Mouse (Mus musculus) embryonic facial prominence, embryonic 11.5 days (tissue): ENCODE measurements around the gene N4bp2l2. TPM values are rescaled to one million over a fixed set of nuclear protein-coding genes. Genes with fewer than 3 reads are reported as not detected.

Experiments
- ATAC-seq: fragments of 200-750 bp; cut with Nextera tagmentation; replicated peaks from 2 replicates; pipeline ENCODE4 v1.8.0; 2017; ENCODE audit warnings: low read depth; ENCODE audit not compliant: insufficient number of reproducible peaks, low FRiP score, low TSS enrichment
- DNase-seq: peaks from one replicate; pipeline ENCODE4 v3.0.0-alpha.2; 2015; ENCODE audit warnings: low spot score
- H3K27ac ChIP-seq: fragments of 300-500 bp; sonication (generic); replicated peaks from 2 replicates; pipeline ENCODE4 v1.5.1; 2014; ENCODE audit warnings: mild to moderate bottlenecking, low read depth, low read length, control low read depth
- H3K27me3 ChIP-seq: fragments of 300-500 bp; sonication (generic); 2 replicates; pipeline ENCODE4 v1.6.1; 2014; ENCODE audit warnings: mild to moderate bottlenecking, low read length, moderate library complexity, mixed read lengths; ENCODE audit not compliant: control insufficient read depth, insufficient read depth
- H3K36me3 ChIP-seq: fragments of 300-500 bp; sonication (generic); replicated peaks from 2 replicates; pipeline ENCODE4 v1.6.1; 2014; ENCODE audit warnings: low read depth, mild to moderate bottlenecking, low read length, moderate library complexity, mixed read lengths; ENCODE audit not compliant: control insufficient read depth, insufficient read depth
- H3K4me1 ChIP-seq: fragments of 300-500 bp; sonication (generic); 2 replicates; pipeline ENCODE4 v1.6.1; 2014; ENCODE audit warnings: low read length, mixed read lengths; ENCODE audit not compliant: control insufficient read depth, insufficient read depth
- H3K4me2 ChIP-seq: fragments of 300-500 bp; sonication (generic); 2 replicates; pipeline ENCODE4 v1.6.1; 2014; ENCODE audit warnings: low read depth, mild to moderate bottlenecking, control low read depth, low read length, moderate library complexity
- H3K4me3 ChIP-seq: fragments of 300-500 bp; sonication (generic); 2 replicates; pipeline ENCODE4 v1.5.1; 2014; ENCODE audit warnings: low read depth, low read length, control low read depth
- H3K9ac ChIP-seq: fragments of 300-500 bp; sonication (generic); replicated peaks from 2 replicates; pipeline ENCODE4 v1.6.1; 2014; ENCODE audit warnings: mild to moderate bottlenecking, control low read depth, low read length
- H3K9me3 ChIP-seq: fragments of 300-500 bp; sonication (generic); replicated peaks from 2 replicates; pipeline ENCODE4 v1.6.1; 2016; ENCODE audit warnings: mild to moderate bottlenecking, low read length, inconsistent platforms, mixed read lengths; ENCODE audit not compliant: control insufficient read depth
- WGBS: fragments of 180-500 bp; shearing (Covaris S2); extraction: QIAGEN DNeasy Blood & Tissue Kit; methylation state at CpG from one replicate; pipeline ENCODE4 v1.1.7; 2014; 5-methylcytosine and 5-hydroxymethylcytosine counted together
- polyA plus RNA-seq: library from polyadenylated mRNA; unstranded; fragments of >200 nt; fragmentation: Nextera tagmentation; extraction: Ambion mirVana; gene quantifications from 2 replicates; pipeline ENCODE4 v1.2.1, GENCODE M21; 2014

N4bp2l2 gene
- polyA plus RNA-seq, 1 experiment from 2014 or later, result 56.0 TPM

- no peaks in the 10 kb centered on the region for H3K9me3 ChIP-seq
- no peak overlapping the region for H3K4me2 ChIP-seq
- H3K27ac ChIP-seq, result no peak overlapping the region
Measured at GRCm38 (mm10) chr5:150616731-150617130, 49.3 kb downstream of the N4bp2l2 start.

GRCm38 (mm10) chr5:150616216-150616615, 49.8 kb downstream of the N4bp2l2 start:
- H3K9me3 ChIP-seq, result no peaks in the 10 kb centered on the region
- ATAC-seq, result no peak

More at GRCm38 (mm10) chr5:150616731-150617130, 49.3 kb downstream of the N4bp2l2 start:
- DNase-seq (no peak), ATAC-seq (no peak)
- WGBS, result 78% methylated on average over 3 of the region's 3 CpGs
- H3K4me3 ChIP-seq, result no peak overlapping the region
- H3K4me1 ChIP-seq, result no peaks in the 10 kb centered on the region
- no peak overlapping the region for H3K9ac ChIP-seq
- no peaks in the 10 kb centered on the region for H3K36me3 ChIP-seq
- no peaks in the 10 kb centered on the region for H3K27me3 ChIP-seq

GRCm38 (mm10) chr5:150614054-150614453, 51.9 kb downstream of the N4bp2l2 start:
- ATAC-seq (no peak), DNase-seq (no peak)
- Histone ChIP-seq H3K27me3 (no peaks in the 10 kb centered on the region), H3K4me3 (no peak overlapping the region), H3K4me2 (no peak overlapping the region), H3K4me1 (no peaks in the 10 kb centered on the region), H3K27ac (no peak overlapping the region), H3K36me3 (no peaks in the 10 kb centered on the region), H3K9me3 (no peaks in the 10 kb centered on the region), H3K9ac (no peak overlapping the region)
- WGBS, result 82% methylated on average over 2 of the region's 2 CpGs

More at GRCm38 (mm10) chr5:150616216-150616615, 49.8 kb downstream of the N4bp2l2 start:
- H3K4me3 ChIP-seq, result no peak overlapping the region
- no peaks in the 10 kb centered on the region for H3K4me1 ChIP-seq
- H3K4me2 ChIP-seq, result no peak overlapping the region
- H3K36me3 ChIP-seq, result no peaks in the 10 kb centered on the region
- DNase-seq, result no peak
- 86% methylated on average over 2 of the region's 2 CpGs for WGBS
- H3K27me3 ChIP-seq, result no peaks in the 10 kb centered on the region
- H3K27ac ChIP-seq, result no peak overlapping the region
- H3K9ac ChIP-seq, result no peak overlapping the region

- WGBS, result 66% methylated on average over 12 of the region's 12 CpGs
Measured at GRCm38 (mm10) chr5:150611697-150612096, 54.3 kb downstream of the N4bp2l2 start.

GRCm38 (mm10) chr5:150611136-150611535, 54.8 kb downstream of the N4bp2l2 start:
- WGBS, result 63% methylated on average over 1 of the region's 1 CpGs
- Histone ChIP-seq H3K9me3 (no peaks in the 10 kb centered on the region), H3K27me3 (no peaks in the 10 kb centered on the region), H3K4me1 (no peaks in the 10 kb centered on the region), H3K4me2 (no peak overlapping the region), H3K27ac (no peak overlapping the region), H3K9ac (no peak overlapping the region), H3K36me3 (no peaks in the 10 kb centered on the region), H3K4me3 (no peak overlapping the region)
- DNase-seq, result no peak
- no peak for ATAC-seq

More at GRCm38 (mm10) chr5:150611697-150612096, 54.3 kb downstream of the N4bp2l2 start:
- no peak overlapping the region for H3K4me2 ChIP-seq
- no peak overlapping the region for H3K27ac ChIP-seq
- no peak overlapping the region for H3K9ac ChIP-seq
- no peaks in the 10 kb centered on the region for H3K36me3 ChIP-seq
- H3K27me3 ChIP-seq, result no peaks in the 10 kb centered on the region
- no peaks in the 10 kb centered on the region for H3K9me3 ChIP-seq
- ATAC-seq (no peak), DNase-seq (no peak)
- H3K4me3 ChIP-seq, result no peak overlapping the region
- H3K4me1 ChIP-seq, result no peaks in the 10 kb centered on the region

DNA sequence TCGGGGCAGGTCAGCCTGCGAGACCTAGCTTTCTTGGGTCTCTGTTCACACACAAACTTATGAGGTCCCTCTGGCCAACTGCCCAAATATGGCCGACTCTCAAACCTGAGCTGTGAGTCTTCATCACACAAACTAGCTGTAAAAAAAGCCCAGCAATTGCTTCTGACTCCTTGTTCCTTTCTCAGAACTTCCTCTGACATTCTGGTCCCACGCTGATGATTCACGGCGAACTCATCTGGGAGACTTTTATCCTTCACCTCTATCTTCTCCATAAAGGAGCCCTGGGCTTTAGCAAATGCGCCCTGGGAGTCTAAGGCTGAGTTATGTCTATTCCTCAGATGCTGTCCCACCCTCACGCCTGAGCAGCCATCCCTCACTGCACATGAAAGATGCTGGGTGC, 58.4 kb downstream of the N4bp2l2 start:
- no peak for DNase-seq
- H3K4me1 ChIP-seq, result no peaks in the 10 kb centered on the region
- no peaks in the 10 kb centered on the region for H3K36me3 ChIP-seq
- H3K27ac ChIP-seq, result no peak overlapping the region
- H3K27me3 ChIP-seq, result no peaks in the 10 kb centered on the region
- WGBS, result 91% methylated on average over 8 of the region's 8 CpGs
- no peaks in the 10 kb centered on the region for H3K9me3 ChIP-seq
- no peak for ATAC-seq
- no peak overlapping the region for H3K9ac ChIP-seq
- no peak overlapping the region for H3K4me3 ChIP-seq
- no peak overlapping the region for H3K4me2 ChIP-seq

DNA sequence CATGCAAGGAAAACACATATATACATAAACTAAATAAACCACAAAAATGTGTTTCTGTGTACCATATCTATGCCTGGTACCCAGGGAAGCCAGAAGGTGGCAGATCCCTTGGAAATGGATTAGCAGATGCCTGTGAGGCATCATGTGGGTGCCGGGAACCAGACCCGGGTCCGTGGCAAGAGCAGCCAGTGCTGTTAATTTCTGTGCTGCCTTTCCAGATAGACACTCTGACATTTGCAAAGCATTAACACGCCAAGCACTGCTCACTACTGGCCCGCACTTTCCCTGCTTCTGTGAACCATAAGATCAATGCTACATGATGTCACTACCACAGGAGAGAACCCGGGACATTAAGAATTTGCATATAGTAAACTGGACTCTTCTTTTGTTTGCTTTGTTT, 59.9 kb downstream of the N4bp2l2 start:
- 97% methylated on average over 6 of the region's 6 CpGs for WGBS
- no peak for DNase-seq

GRCm38 (mm10) chr5:150601441-150602230, 64.3 kb downstream of the N4bp2l2 start:
- H3K4me2 ChIP-seq, result no peak overlapping the region
- no peaks in the 10 kb centered on the region for H3K27me3 ChIP-seq
- DNase-seq, result no peak
- H3K4me1 ChIP-seq, result no peaks in the 10 kb centered on the region
- ATAC-seq, result no peak
- no peak overlapping the region for H3K9ac ChIP-seq
- H3K9me3 ChIP-seq, result no peaks in the 10 kb centered on the region
- H3K36me3 ChIP-seq, result no peaks in the 10 kb centered on the region
- WGBS, result 81% methylated on average over 14 of the region's 14 CpGs
- H3K4me3 ChIP-seq, result no peak overlapping the region
- no peak overlapping the region for H3K27ac ChIP-seq

More for the DNA sequence above, 59.9 kb downstream of the N4bp2l2 start:
- H3K27me3 ChIP-seq, result no peaks in the 10 kb centered on the region
- H3K4me3 ChIP-seq, result no peak overlapping the region
- no peak for ATAC-seq
- H3K4me2 ChIP-seq, result no peak overlapping the region
- no peak overlapping the region for H3K9ac ChIP-seq
- no peaks in the 10 kb centered on the region for H3K4me1 ChIP-seq
- H3K27ac ChIP-seq, result no peak overlapping the region
- H3K9me3 ChIP-seq, result no peaks in the 10 kb centered on the region
- no peaks in the 10 kb centered on the region for H3K36me3 ChIP-seq
